Mouse (Mus musculus): Measurements from ENCODE around the gene Gm9999.
"Not testable (repeated sequence)": the region's sequence is repeated elsewhere in the genome, so short reads cannot be mapped to it uniquely, and the experiment has no call there.

Gene Gm9999

GRCm38 (mm10) chr7:46983280-46983679 lies at the start of gene Gm9999:
Gm9999 (plus strand) TSS chr7:46983580.
- CTCF ChIA-PET = no interaction called here

- CTCF ChIA-PET = no interaction called here
These were observed 48.6 kb upstream of the Gm9999 start for GRCm38 (mm10) chr7:46934788-46935187.

- CTCF ChIA-PET = interaction anchor here (0.6 to 0.7 kb wide), 3 partner anchors 15 to 84 kb away, joined by 4 to 5 read pairs (median 5); no protein-coding TSS in a partner anchor
These were observed 47.5 kb upstream of the Gm9999 start for GRCm38 (mm10) chr7:46935847-46936246.

DNA sequence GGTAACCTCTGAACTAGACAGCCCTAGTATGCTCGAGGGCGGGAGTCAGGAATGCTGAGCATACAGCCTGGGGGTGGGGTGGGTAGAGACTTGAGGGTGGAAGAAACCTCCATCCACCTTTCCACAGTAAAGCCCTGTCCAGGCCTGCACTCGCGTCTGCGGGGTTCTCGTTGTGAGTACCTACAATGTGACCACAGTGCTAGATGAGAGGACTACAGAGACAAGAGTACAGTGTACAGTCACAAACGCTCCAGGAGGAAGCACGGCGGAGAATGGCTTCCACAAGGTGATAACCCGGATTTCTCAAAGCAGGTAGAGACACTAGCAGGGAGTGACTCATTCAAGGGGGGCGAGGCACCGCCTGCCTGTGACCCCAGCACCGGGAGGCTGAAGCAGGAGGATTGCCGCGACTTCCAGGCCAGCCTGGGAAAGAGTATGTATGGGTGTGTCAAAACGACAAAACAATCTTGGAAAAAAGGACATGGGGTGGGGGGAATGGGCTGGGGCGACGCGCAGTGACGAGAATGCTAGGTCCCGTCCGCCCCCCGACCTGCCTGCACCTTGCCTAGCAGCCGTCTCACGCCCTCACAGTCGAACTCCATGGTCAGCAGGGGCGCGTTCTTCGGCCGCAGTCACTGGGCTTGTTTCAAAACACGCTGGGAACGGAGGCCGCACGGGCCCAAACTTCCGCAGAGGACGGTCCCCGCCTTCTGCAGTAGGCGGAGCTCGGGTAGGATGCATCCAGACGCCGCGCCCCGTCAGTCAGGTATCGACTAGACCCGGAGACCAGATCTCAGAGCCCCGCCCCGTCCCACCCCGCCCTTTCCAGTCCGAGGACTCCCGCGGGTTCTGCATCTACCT lies 25.3 kb upstream of the Gm9999 start, which contains the start of gene Uevld:
TSS of gene Uevld (minus strand) at position 697 of the 861 bp plus-strand sequence.
- CTCF ChIA-PET = interaction anchor here (0.9 to 1.0 kb wide), 2 partner anchors 64 to 192 kb away, joined by 3 to 14 read pairs; no protein-coding TSS in a partner anchor

DNA sequence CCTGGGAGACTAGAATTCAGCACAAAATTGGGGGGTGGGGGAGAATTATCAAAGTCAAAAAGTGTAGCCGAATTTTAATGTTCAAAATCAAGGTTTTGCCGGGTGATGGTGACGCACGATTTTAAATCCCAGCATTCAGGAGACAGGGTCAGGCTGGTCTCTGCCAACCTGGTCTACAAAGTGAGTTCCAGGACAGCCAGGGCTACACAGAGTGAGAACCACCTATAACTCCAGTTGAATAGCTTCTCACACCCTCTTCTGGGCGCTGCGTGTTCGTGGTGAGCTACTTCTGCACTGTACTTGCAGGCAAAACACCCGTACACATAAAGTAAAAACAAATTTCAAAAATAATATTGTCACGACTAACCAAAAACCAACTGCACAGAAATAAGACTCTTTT lies 24.5 kb upstream of the Gm9999 start:
- CTCF ChIA-PET = interaction anchor here (0.7 to 0.9 kb wide), 2 partner anchors 49 to 191 kb away, joined by 3 to 14 read pairs; no protein-coding TSS in a partner anchor

GRCm38 (mm10) chr7:46960991-46961390 lies 22.4 kb upstream of the Gm9999 start:
- CTCF ChIA-PET = interaction anchor here (0.6 kb wide), 1 partner anchor 188 kb away, joined by 4 read pairs; no protein-coding TSS in a partner anchor

- CTCF ChIA-PET = no interaction called here
These were observed 21.2 kb upstream of the Gm9999 start for GRCm38 (mm10) chr7:46962132-46962531.

DNA sequence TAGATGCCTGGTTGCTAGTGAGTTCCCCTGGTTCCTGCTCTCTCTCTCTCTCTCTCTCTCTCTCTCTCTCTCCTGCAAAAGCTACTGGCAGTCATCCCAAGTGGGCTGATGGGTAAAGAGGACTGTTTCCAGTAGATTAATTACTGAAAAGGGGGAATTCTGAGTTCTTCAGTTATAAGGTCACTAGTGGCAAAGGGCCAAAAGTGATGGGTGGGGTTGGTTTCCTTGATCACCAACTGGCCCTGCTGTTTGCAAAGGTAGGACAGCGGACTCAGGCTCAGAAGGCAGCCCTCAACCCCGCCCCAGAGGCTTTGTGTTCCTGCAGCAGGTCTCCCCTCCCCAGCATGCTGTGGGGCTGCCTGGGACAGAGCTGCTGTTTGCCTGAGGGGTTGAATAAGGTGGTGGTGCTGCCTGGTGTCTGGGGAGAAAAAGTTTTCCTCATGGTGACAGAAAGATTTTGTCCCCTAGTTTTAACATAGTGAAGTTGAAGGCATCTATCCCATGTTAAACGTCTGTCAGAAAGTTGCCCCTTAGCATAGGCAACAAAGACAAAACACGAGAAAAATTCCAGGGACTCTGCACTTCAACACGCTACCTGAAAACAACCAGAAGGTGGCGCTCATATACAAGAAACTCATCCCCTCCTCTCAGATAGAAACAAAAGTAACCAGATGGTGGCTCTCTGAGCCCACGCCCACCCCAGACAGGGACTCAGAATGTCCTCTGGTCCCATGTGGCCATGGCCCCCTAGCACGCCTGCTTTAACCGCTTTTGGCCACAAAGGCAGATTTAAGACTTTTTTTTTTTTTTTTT lies 20.4 kb upstream of the Gm9999 start:
- CTCF ChIA-PET = no interaction called here

- CTCF ChIA-PET = interaction anchor here (0.6 kb wide), 1 partner anchor 1158 kb away, joined by 3 read pairs; no protein-coding TSS in a partner anchor
These were observed 19.3 kb upstream of the Gm9999 start for GRCm38 (mm10) chr7:46964070-46964469.

- CTCF ChIA-PET = interaction anchor here (0.7 kb wide), 1 partner anchor 373 kb away, joined by 5 read pairs; no protein-coding TSS in a partner anchor
These were observed 13.5 kb upstream of the Gm9999 start for GRCm38 (mm10) chr7:46969898-46970297.

DNA sequence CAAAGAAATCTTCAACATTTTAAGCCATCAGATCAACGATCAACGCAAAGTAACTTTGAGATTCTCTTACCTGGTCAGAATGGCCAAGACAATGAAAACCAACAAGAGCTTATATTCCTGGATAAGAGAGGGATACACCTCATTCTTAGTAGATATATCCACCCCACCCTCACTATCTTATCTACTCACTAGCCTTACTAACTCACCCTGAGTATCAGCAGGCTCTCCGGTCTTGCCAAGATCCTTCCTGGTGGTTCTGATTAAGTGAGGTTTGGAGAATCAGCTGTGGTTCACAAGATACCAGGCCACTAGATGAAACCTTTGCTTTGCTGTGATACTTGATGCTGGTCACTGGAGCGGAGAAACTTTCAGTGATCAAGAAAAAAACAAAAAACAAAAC lies 8.7 kb upstream of the Gm9999 start:
- CTCF ChIA-PET = no interaction called here

- CTCF ChIA-PET = interaction anchor here (0.6 kb wide), 1 partner anchor 10 kb away, joined by 4 read pairs; no protein-coding TSS in a partner anchor
These were observed 7.9 kb upstream of the Gm9999 start for GRCm38 (mm10) chr7:46975456-46975855.

DNA sequence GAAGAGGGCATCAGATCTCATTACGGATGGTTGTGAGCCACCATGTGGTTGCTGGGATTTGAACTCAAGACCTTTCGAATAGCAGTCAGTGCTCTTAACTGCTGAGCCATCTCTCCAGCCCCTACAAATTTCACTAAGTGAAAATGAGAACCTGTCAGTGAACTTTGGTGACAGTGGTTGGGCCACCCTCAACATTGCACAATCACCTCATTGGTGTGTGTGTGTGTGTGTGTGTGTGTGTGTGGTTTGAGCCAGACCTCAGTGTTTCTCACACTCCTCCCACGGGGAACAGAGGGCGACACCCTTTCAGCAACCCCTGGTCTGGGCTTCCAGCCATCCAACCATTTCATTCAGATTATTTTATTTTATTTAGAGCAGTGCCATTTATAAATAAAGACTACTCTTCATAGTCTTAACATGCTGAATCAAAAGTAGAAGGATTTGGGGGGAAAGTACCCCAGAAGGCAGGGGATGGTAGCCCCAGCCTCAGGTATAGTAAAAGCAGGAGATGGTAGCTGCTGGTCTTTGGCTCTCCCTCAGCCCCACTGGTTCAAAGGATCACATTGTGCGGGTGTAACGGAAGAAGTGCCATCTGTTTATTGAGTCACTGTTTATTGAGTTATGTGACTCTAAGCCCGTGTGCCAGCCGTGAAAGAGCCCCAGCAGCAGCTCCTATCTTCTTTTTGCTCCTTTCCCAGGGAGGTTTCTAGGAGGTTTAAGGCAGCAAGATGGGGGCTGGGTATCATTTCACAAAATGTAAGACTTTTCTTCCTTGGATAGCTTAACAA lies 2.5 kb downstream of the Gm9999 start:
- CTCF ChIA-PET = interaction anchor here (0.5 kb wide), 1 partner anchor 9 kb away, joined by 3 read pairs; no protein-coding TSS in a partner anchor

DNA sequence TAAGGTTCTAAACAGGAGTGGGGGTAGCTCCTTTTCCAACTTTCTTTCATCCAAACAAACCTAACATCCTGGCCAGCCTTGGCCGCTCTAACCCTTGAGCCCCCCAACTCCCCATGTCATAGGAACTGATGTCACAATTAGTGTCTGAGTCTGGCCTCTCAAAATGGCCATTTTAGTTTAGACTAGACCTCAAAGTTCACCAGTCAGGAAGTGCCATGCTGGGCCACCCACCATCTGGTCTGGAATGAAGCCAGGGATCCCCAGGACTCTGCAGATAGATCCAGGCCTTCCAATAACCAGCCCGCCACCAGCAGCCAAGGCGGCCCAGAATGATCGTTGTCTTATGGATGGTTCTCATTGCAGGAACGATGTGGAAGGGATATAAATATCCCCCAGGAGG lies 3.3 kb downstream of the Gm9999 start:
- CTCF ChIA-PET = no interaction called here

DNA sequence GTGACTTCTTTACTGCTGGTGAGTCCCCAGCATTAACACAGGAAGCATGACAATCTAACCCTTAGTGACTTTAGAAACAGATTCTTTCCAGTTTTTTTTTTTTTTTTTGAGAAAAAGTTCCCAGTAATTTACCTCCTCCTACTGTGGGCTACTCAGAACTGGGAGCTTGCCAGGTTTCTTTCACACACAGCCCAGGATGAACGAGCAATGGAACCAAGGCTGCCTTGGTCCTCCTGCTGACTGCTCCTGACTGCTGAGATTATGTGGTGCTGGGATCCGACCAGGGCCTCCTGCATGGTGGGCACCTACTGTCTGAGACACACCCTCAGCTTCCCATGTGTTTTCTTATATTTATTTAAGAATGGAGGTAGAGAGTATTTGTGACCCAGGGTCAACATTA lies 3.7 kb downstream of the Gm9999 start:
- CTCF ChIA-PET = no interaction called here

GRCm38 (mm10) chr7:46989387-46989786 lies 6.0 kb downstream of the Gm9999 start:
- CTCF ChIA-PET = not testable (repeated sequence)

DNA sequence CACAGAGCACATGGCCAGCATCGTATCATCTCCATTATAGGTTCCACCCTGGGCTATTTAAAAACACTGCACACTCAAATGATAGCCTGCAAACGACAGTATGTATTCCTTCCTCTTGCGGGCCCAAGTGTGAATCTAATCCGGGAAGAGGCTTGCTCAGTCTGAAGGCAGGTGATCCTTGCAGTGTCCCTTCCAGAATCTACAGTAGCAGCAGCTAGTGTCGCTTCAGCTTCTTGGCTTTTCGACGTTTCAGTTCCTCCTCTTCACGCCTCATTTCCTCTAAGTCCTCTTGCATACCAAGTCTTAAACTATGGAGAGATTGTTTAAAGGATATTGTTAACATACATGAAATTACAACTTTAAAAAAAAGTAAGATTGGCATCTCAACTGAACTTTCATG lies 9.7 kb downstream of the Gm9999 start:
- CTCF ChIA-PET = no interaction called here

- CTCF ChIA-PET = no interaction called here
These were observed 12.2 kb downstream of the Gm9999 start for GRCm38 (mm10) chr7:46995558-46995957.

DNA sequence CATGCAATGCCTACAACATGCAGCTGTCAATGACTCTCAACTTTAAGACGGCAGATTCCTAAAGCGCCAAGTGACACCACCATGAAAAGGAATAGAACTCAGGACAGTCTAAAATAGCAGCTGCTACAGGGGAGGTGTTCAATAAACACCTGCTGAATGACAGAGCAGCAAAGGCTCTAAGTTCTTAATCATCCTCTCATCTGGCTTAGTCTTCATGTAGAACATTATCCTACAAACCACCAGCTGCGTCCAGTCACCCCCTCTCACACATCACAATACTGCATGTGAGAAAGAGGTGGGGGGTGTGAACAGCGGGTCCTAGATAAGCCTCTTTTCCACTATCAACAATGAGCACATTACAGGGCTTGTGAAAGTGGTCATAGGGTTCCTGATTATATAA lies 13.6 kb downstream of the Gm9999 start:
- CTCF ChIA-PET = no interaction called here

DNA sequence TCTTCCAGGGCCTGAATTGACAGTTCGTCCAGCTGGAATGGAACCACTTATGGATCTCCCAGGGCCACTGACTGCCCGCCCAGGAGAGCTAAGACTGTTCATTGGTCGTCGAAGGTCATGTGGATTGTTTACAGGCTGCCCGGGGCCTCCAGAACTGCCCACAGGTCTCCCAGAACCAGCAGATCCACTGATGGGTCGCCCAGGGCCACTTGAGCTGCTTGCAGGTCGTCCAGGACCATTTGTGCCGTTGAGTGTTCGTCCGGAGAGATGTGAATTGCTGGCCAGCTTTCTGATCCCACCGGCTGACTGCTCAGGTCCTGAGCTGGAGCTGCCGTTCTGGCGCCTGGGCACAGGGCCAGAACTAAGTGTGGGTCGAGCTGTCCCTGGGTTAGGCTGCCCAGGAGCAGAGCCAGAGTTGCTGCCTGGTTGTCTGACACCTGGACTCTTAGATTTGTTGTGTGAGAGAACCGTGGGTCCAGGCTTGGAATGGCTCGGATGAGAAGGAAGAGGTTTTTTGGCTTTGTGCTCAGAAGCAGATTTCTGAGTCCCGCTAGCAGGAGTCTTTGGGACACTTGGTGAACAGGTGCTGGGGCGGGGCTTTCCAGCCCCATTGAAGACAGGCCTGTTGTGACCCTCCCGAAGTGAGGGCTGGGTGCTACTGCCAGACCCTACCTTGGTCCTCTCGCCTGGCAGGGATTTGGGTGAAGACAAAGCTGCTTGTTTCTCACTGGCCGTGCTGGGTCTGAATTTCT lies 14.4 kb downstream of the Gm9999 start:
- CTCF ChIA-PET = no interaction called here

- CTCF ChIA-PET = no interaction called here
These were observed 15.6 kb downstream of the Gm9999 start for GRCm38 (mm10) chr7:46998942-46999341.

Measured in spleen, embryonic (tissue).